In the genomic region with DNA sequence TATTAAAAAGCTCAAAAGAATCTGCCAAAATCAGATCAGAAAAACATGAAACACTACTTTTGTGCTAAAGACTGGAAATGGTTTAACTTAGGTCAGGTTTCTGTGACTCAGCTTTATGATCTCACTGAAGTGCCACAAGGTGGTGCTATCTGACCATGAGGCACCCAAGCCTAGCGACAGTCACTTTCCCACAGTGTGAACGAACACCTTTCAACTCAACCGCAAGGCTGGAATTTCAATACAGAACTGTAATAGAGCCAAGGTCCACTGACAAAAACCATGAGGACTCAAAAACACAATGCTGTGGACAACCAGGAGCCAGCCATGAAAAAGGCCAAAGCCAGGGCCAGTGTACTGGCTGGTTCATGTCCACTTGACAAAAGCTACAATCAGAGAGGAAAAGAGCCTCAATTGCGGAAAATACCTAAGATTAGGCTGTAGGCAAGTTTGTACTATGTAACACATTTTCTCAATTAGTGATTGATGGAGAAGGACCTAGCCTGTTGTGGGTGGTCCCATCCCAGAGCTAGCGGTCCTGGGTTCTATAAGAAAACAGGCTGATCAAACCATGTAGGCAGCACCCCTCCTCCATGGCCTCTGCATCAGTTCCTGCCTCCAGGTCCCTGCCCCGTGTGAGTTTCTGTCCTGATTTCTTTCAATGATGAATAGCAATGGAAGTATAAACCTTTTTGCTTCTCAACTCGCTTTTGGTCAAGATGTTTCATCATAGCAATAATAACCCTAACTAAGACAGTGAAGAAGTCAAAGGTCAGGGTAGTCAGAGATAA, we compare ENCODE assay signal across 9 mouse cellular contexts. TPM values are rescaled to one million over a fixed set of nuclear protein-coding genes. Genes with fewer than 3 reads are reported as not detected.
DNase-seq lines count a peak whose midpoint lies in the region; ATAC-seq and TF ChIP-seq lines count a peak whose summit lies in the region.
"Had no signal": no experiment of that assay in that cellular context is flagged by ENCODE, and none has a peak within 500 bp of the region (broad histone marks: within the 10 kb centered on the region; RNA-seq: fewer than 3 reads in every experiment).

No protein-coding gene starts in this region.

- peak; percentile 81 to 91 for ATAC-seq in hematopoietic stem cell, adult 5-6 weeks (replicated peaks in 1 of 2; ENCODE audit: insufficient read depth in 1 of 2, low FRiP score in 2 of 2, low TSS enrichment in 1 of 2, low read depth in 1 of 2, poor library complexity in 2 of 2, severe bottlenecking in 2 of 2)
- peak; percentile 71; the same call in 1 of the 2 replicates for ATAC-seq in neutrophil, adult 5-6 weeks (ENCODE audit: extremely low read depth, insufficient number of reproducible peaks, low FRiP score, poor library complexity, severe bottlenecking)
- ATAC-seq in forebrain, embryonic 15.5 days (replicated peaks) = no peak

- DNase-seq in layer of hippocampus, adult 2 months (ENCODE audit: low spot score in 2 of 2) = peak; percentile 41 to 43
- no peak for DNase-seq in layer of hippocampus, adult 9-10 months (ENCODE audit: low spot score)
- DNase-seq in ES-E14 (ENCODE audit: low read depth, low spot score) = peak; percentile 43
- DNase-seq in cerebellum, adult 9-11 months = peak; percentile 50
- DNase-seq in liver, adult 2 months (ENCODE audit: extremely low read depth, low read depth, low spot score) = peak; percentile 88

- H3K27me3 ChIP-seq in liver, adult 2 months (ENCODE audit: control insufficient read depth, insufficient read depth, low read length) = no peaks in the 10 kb centered on the region
- no peaks in the 10 kb centered on the region for H3K27me3 ChIP-seq in forebrain, embryonic 15.5 days

- H3K9ac ChIP-seq in ES-E14 (ENCODE audit: insufficient read depth, low read depth, low read length, poor library complexity, severe bottlenecking) = no peak overlapping the region; the same call in 1 of the 2 replicates
- no peak overlapping the region for H3K9ac ChIP-seq in liver, adult 2 months (ENCODE audit: low read depth, low read length)
- no peak overlapping the region for H3K9ac ChIP-seq in forebrain, embryonic 15.5 days (replicated peaks)

- WGBS in liver, adult 2 months = 27% methylated on average over 7 of the region's 7 CpGs
- 55% methylated on average over 7 of the region's 7 CpGs for WGBS in forebrain, embryonic 15.5 days

- H3K9me3 ChIP-seq in ES-E14 (ENCODE audit: control insufficient read depth, insufficient read depth, low read depth, low read length) = no peaks in the 10 kb centered on the region
- no peaks in the 10 kb centered on the region for H3K9me3 ChIP-seq in forebrain, embryonic 15.5 days

- H3K4me3 ChIP-seq in layer of hippocampus, adult 2 months = no peak overlapping the region
- no peak overlapping the region for H3K4me3 ChIP-seq in ES-E14 (ENCODE audit: insufficient read depth in 1 of 2, low read depth in 1 of 2, low read length in 2 of 2, poor library complexity in 1 of 2, severe bottlenecking in 1 of 2)
- H3K4me3 ChIP-seq in liver, adult 2 months (ENCODE audit: insufficient read depth, low read depth, low read length) = no peak overlapping the region
- no peak overlapping the region for H3K4me3 ChIP-seq in forebrain, embryonic 15.5 days
- H3K4me3 ChIP-seq: erythroblast, embryonic 14.5 days had no signal

- in situ Hi-C loops in ES-E14 (cut with MboI; ENCODE audit: low sequenced_read_pairs in 2 of 2, unreplicated experiment in 2 of 2) = no loop called here

- no peak overlapping the region for H3K27ac ChIP-seq in layer of hippocampus, adult 2 months
- no peak overlapping the region for H3K27ac ChIP-seq in ES-E14 (ENCODE audit: insufficient read depth, low read depth, low read length, poor library complexity, severe bottlenecking)
- no peak overlapping the region for H3K27ac ChIP-seq in liver, adult 2 months (replicated peaks; ENCODE audit: insufficient read depth, low read depth, low read length)
- H3K27ac ChIP-seq in forebrain, embryonic 15.5 days (replicated peaks) = no peak overlapping the region

- peaks cover 45% of the 10 kb centered on the region for H3K36me3 ChIP-seq in ES-E14 (ENCODE audit: control insufficient read depth, insufficient read depth, low read length, poor library complexity, severe bottlenecking)
- peaks cover 46% of the 10 kb centered on the region for H3K36me3 ChIP-seq in liver, adult 2 months (ENCODE audit: control insufficient read depth, insufficient read depth, low read length)
- H3K36me3 ChIP-seq in forebrain, embryonic 15.5 days = peaks cover 45% of the 10 kb centered on the region

- H3K4me1 ChIP-seq in ES-E14 (ENCODE audit: control insufficient read depth in 2 of 2, insufficient read depth in 2 of 2, low read length in 2 of 2, poor library complexity in 1 of 2) = peaks cover 2 to 10% of the 10 kb centered on the region in 2 experiments; a peak in 2 of 4 replicates
- H3K4me1 ChIP-seq in liver, adult 2 months (ENCODE audit: control insufficient read depth, insufficient read depth, low read length) = peaks cover 10% of the 10 kb centered on the region
- H3K4me1 ChIP-seq in forebrain, embryonic 15.5 days = no peaks in the 10 kb centered on the region

- TF ChIP-seq CTCF in layer of hippocampus, adult 2 months (conservative IDR thresholded peaks at IDR 0.05) = peak; percentile 91
- TF ChIP-seq CTCF in liver, adult 2 months (IDR thresholded peaks at IDR 0.05; ENCODE audit: low read depth, low read length) = peak; percentile 84

- no peaks in the 10 kb centered on the region; the same call in 1 of the 2 replicates for H3K79me2 ChIP-seq in liver, adult 2 months (ENCODE audit: control insufficient read depth, insufficient read depth, low read length)

- TF ChIP-seq POLR2A in liver, adult 2 months (IDR thresholded peaks at IDR 0.05; ENCODE audit: extremely low read depth, insufficient read depth, low read length) = no peak

- no peak overlapping the region for H3K4me2 ChIP-seq in forebrain, embryonic 15.5 days (replicated peaks)

TF ChIP-seq in ES-E14, 5 proteins besides CTCF, POLR2A, EP300 and RAD21:
- TF ChIP-seq ZC3H11A (IDR thresholded peaks at IDR 0.05; ENCODE audit: borderline replicate concordance, low read depth, low read length) = 0 out of 2 replicates have a peak, but pooled peaks have one; percentile 5
- no peak for TF ChIP-seq ZNF384 (IDR thresholded peaks at IDR 0.05; ENCODE audit: low read depth, low read length)
- no peak for TF ChIP-seq HCFC1 (IDR thresholded peaks at IDR 0.05; ENCODE audit: borderline replicate concordance, insufficient read depth, low read length)
- TF ChIP-seq CHD2 (IDR thresholded peaks at IDR 0.05; ENCODE audit: low read depth, low read length) = no peak
- peak; percentile 83 for TF ChIP-seq MAFK (IDR thresholded peaks at IDR 0.05; ENCODE audit: insufficient read depth, low read depth, low read length)

RNA-seq across cellular contexts. Expression of gene Sh3d21, which starts 18.1 kb away (rescaled TPM):
- under 1 TPM; 0.59 to 0.81 TPM for total RNA-seq in layer of hippocampus, adult 2 months (2021)
- 2.4 and 3.0 TPM in 2 replicates for total RNA-seq in ES-E14 (2012; rRNA removed)
- total RNA-seq in hematopoietic stem cell, adult 5-6 weeks (2017) = 0.89 and 2.4 TPM in 2 replicates
- 0.54 and 0.65 TPM in 2 replicates for total RNA-seq in liver, adult 2 months (2014; rRNA removed)
- polyA plus RNA-seq in liver, adult 2 months (2012; rRNA removed) = 0.26 and 0.55 TPM in 2 replicates
- total RNA-seq in neutrophil, adult 5-6 weeks (2017) = 0.81 and 0.86 TPM in 2 replicates
- polyA plus RNA-seq in forebrain, embryonic 15.5 days (2015; fragmentation: Nextera tagmentation; extraction: Ambion mirVana) = 0.86 and 0.88 TPM in 2 replicates

RNA-seq across cellular contexts. Expression of gene Thrap3, which starts 21.2 kb away (rescaled TPM):
- 100 to 1,000 TPM; 150 to 166 TPM for total RNA-seq in layer of hippocampus, adult 2 months (2021)
- total RNA-seq in ES-E14 (2012; rRNA removed) = 202 and 211 TPM in 2 replicates
- total RNA-seq in hematopoietic stem cell, adult 5-6 weeks (2017) = 447 and 515 TPM in 2 replicates
- 74.3 and 78.6 TPM in 2 replicates for total RNA-seq in liver, adult 2 months (2014; rRNA removed)
- polyA plus RNA-seq in liver, adult 2 months (2012; rRNA removed) = 25.6 and 29.1 TPM in 2 replicates
- total RNA-seq in neutrophil, adult 5-6 weeks (2017) = 378 and 401 TPM in 2 replicates
- polyA plus RNA-seq in forebrain, embryonic 15.5 days (2015; fragmentation: Nextera tagmentation; extraction: Ambion mirVana) = 179 and 185 TPM in 2 replicates

RNA-seq across cellular contexts. Expression of gene Eva1b, which starts 33.8 kb away (rescaled TPM):
- 1 to 10 TPM; 3.3 to 3.6 TPM for total RNA-seq in layer of hippocampus, adult 2 months (2021)
- total RNA-seq in ES-E14 (2012; rRNA removed) = 44.2 and 48.7 TPM in 2 replicates
- 1.7 and 3.3 TPM in 2 replicates for total RNA-seq in hematopoietic stem cell, adult 5-6 weeks (2017)
- 8.0 and 9.5 TPM in 2 replicates for total RNA-seq in liver, adult 2 months (2014; rRNA removed)
- polyA plus RNA-seq in liver, adult 2 months (2012; rRNA removed) = 15.8 and 18.1 TPM in 2 replicates
- total RNA-seq in neutrophil, adult 5-6 weeks (2017) = 3.1 and 4.4 TPM in 2 replicates
- polyA plus RNA-seq in forebrain, embryonic 15.5 days (2015; fragmentation: Nextera tagmentation; extraction: Ambion mirVana) = 9.2 and 10.1 TPM in 2 replicates
